In the genomic region with DNA sequence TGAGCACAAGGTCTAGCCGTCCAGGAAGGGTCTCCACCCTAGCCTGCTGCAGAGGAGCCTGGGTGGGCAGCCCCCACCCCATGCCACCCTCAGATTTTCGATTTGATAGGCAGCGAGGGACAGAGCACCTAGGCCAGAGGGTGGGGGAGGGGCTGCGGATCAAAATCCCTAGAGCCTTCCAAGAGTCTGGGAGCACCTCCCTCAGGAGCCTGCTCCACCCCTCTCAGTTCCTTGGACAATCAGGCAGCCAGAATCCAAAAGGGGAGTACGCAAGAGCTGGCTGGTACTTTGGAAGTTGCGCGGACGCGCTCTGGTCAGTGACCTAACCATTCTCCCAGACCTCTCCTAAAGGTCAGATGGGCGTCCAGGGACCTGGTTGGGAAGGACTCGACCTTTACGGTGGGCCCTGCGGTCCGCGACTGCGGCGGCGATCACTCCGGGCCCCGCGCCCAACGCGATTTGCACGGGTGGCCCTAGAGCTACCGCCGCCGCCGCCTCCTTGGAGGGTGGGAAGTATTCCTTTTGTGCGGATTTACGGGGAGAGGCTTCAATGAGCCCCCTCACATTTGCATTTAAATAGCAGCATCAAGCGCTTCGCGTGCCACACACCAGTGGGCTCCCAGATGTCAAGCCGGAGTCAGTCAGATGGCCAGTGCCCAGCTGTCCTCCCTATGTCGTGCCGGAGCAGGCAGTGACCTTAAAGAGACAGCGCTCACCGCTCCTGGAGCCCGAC, we compare ENCODE assay signal across 10 mouse cellular contexts. TPM values are rescaled to one million over a fixed set of nuclear protein-coding genes. Genes with fewer than 3 reads are reported as not detected.
DNase-seq lines count a peak whose midpoint lies in the region; ATAC-seq lines count a peak whose summit lies in the region.
"Had no signal": no experiment of that assay in that cellular context is flagged by ENCODE, and none has a peak within 500 bp of the region (broad histone marks: within the 10 kb centered on the region; RNA-seq: fewer than 3 reads in every experiment).

No protein-coding gene starts in this region.

- WGBS in forebrain, embryonic 16.5 days, result under 1% methylated on average over 39 of the region's 39 CpGs
- WGBS in limb, embryonic 12.5 days, result under 1% methylated on average over 39 of the region's 39 CpGs
- 3% methylated on average over 39 of the region's 39 CpGs for WGBS in stomach, embryonic 16.5 days

- H3K4me3 ChIP-seq in forebrain, embryonic 16.5 days (replicated peaks; ENCODE audit: low read length), result peak overlapping the region; percentile 13; the same call in 1 of the 2 replicates
- H3K4me3 ChIP-seq in limb, embryonic 12.5 days (replicated peaks), result peak overlapping the region; percentile 93
- H3K4me3 ChIP-seq in stomach, embryonic 16.5 days (replicated peaks; ENCODE audit: low read length), result 0 out of 2 replicates have a peak overlapping the region, but pooled peaks have one; percentile 7

- peak overlapping the region; percentile 21; the same call in 1 of the 2 replicates for H3K4me2 ChIP-seq in forebrain, embryonic 16.5 days (ENCODE audit: low read length)
- peak overlapping the region; percentile 92 for H3K4me2 ChIP-seq in limb, embryonic 12.5 days
- no peak overlapping the region for H3K4me2 ChIP-seq in stomach, embryonic 16.5 days (ENCODE audit: low read depth, low read length)

- intact Hi-C loops in left cerebral cortex, postnatal 4 days (cut with DNase I), result loop anchor here (5.0 to 10.0 kb wide), 2 partner anchors 112 to 1255 kb away; no protein-coding TSS in a partner anchor

- H3K36me3 ChIP-seq in forebrain, embryonic 16.5 days (ENCODE audit: control insufficient read depth, insufficient read depth), result no peaks in the 10 kb centered on the region
- 0 out of 2 replicates have a peak, but pooled peaks cover 3% of the 10 kb centered on the region for H3K36me3 ChIP-seq in limb, embryonic 12.5 days
- H3K36me3 ChIP-seq in stomach, embryonic 16.5 days (ENCODE audit: control insufficient read depth, insufficient read depth, low read length), result no peaks in the 10 kb centered on the region

- no peak overlapping the region for H3K9ac ChIP-seq in forebrain, embryonic 16.5 days (replicated peaks; ENCODE audit: low read depth, low read length)
- peak overlapping the region; percentile 61 for H3K9ac ChIP-seq in limb, embryonic 12.5 days (replicated peaks)
- H3K9ac ChIP-seq in stomach, embryonic 16.5 days (ENCODE audit: low read length), result no peak overlapping the region

- no peak overlapping the region for H3K27ac ChIP-seq in forebrain, embryonic 16.5 days (ENCODE audit: low read length)
- peak overlapping the region; percentile 35; the same call in 1 of the 2 replicates for H3K27ac ChIP-seq in limb, embryonic 12.5 days
- H3K27ac ChIP-seq in stomach, embryonic 16.5 days (ENCODE audit: low read length), result no peak overlapping the region

- H3K27me3 ChIP-seq in forebrain, embryonic 16.5 days (replicated peaks; ENCODE audit: control insufficient read depth, insufficient read depth, low read length), result peaks cover 74% of the 10 kb centered on the region
- peaks cover 75% of the 10 kb centered on the region for H3K27me3 ChIP-seq in limb, embryonic 12.5 days
- peaks cover 90% of the 10 kb centered on the region for H3K27me3 ChIP-seq in stomach, embryonic 16.5 days (ENCODE audit: control insufficient read depth, insufficient read depth, low read length)

- peak; percentile 74 for DNase-seq in left cerebral cortex, postnatal 4 days
- no peak for DNase-seq in left cerebral cortex, adult 9 months (ENCODE audit: low spot score in 2 of 2)
- DNase-seq in spleen, postnatal 4 days (ENCODE audit: low spot score in 2 of 2), result no peak
- no peak for DNase-seq in frontal cortex, postnatal 25 days (ENCODE audit: low spot score in 2 of 2)
- DNase-seq: spleen, adult 18-20 months had no signal

- ATAC-seq in forebrain, embryonic 16.5 days, result no peak
- no peak for ATAC-seq in limb, embryonic 12.5 days (ENCODE audit: insufficient number of reproducible peaks, insufficient read depth, low FRiP score, low TSS enrichment, low read depth)
- ATAC-seq in stomach, embryonic 16.5 days (ENCODE audit: insufficient read depth, low FRiP score), result no peak
- ATAC-seq in frontal cortex, adult (ENCODE audit: low TSS enrichment), result no peak

- H3K9me3 ChIP-seq in forebrain, embryonic 16.5 days (ENCODE audit: control insufficient read depth, low read length), result no peaks in the 10 kb centered on the region; the same call in 1 of the 2 replicates
- H3K9me3 ChIP-seq in limb, embryonic 12.5 days, result no peaks in the 10 kb centered on the region
- no peaks in the 10 kb centered on the region for H3K9me3 ChIP-seq in stomach, embryonic 16.5 days (replicated peaks; ENCODE audit: control insufficient read depth, low read length)

- peaks cover 53% of the 10 kb centered on the region for H3K4me1 ChIP-seq in forebrain, embryonic 16.5 days (replicated peaks; ENCODE audit: control insufficient read depth, insufficient read depth, low read length)
- H3K4me1 ChIP-seq in limb, embryonic 12.5 days (replicated peaks), result peaks cover 68% of the 10 kb centered on the region
- peaks cover 21% of the 10 kb centered on the region for H3K4me1 ChIP-seq in stomach, embryonic 16.5 days (ENCODE audit: control insufficient read depth, insufficient read depth, low read length)

RNA-seq across cellular contexts. Expression of a gene that starts 2.8 kb away (rescaled TPM):
- total RNA-seq in left cerebral cortex, postnatal 4 days (2021), result 1 to 10 TPM; 2.1 to 2.7 TPM
- 0.72 and 0.73 TPM in 2 replicates for polyA plus RNA-seq in forebrain, embryonic 16.5 days (2015; fragmentation: Nextera tagmentation; extraction: Ambion mirVana)
- 16.9 and 17.6 TPM in 2 replicates for polyA plus RNA-seq in limb, embryonic 12.5 days (2016; fragmentation: Nextera tagmentation; extraction: Ambion mirVana)
- polyA plus RNA-seq in stomach, embryonic 16.5 days (2015; fragmentation: Nextera tagmentation; extraction: Ambion mirVana), result 0.79 and 0.84 TPM in 2 replicates
- total RNA-seq: common myeloid progenitor, adult 5-6 weeks had no signal

Comparison
In these comparisons a context has a peak if more than half of its experiments do, and no peak if none do; other contexts are left out.
1. H3K4me3 ChIP-seq: peak in every context shown above with its lines; median percentile 93 in limb, embryonic 12.5 days; 13 in forebrain, embryonic 16.5 days; 7 in stomach, embryonic 16.5 days.